Mouse (Mus musculus) forebrain, postnatal 0 days (tissue): ENCODE measurements around the gene Mipep. TPM values are rescaled to one million over a fixed set of nuclear protein-coding genes. Genes with fewer than 3 reads are reported as not detected.

Experiments
- ATAC-seq: fragments of 200-750 bp; cut with Nextera tagmentation; 2 replicates; pipeline ENCODE4 v1.8.0; 2017; ENCODE audit warnings: mild to moderate bottlenecking, moderate library complexity
- DNase-seq: peaks from one replicate; pipeline ENCODE4 v3.0.0-alpha.2; 2015
- H3K27ac ChIP-seq: fragments of 300-500 bp; sonication (generic); 2 replicates; pipeline ENCODE4 v1.5.1; 2014; ENCODE audit warnings: low read depth, mild to moderate bottlenecking, antibody characterized with exemption, low read length, moderate library complexity, mixed read lengths
- H3K27me3 ChIP-seq: fragments of 300-500 bp; sonication (generic); 2 replicates; pipeline ENCODE4 v1.6.1; 2014; ENCODE audit warnings: mild to moderate bottlenecking, low read length, mixed read lengths; ENCODE audit not compliant: insufficient read depth
- H3K36me3 ChIP-seq: fragments of 300-500 bp; sonication (generic); 2 replicates; pipeline ENCODE4 v1.6.1; 2014; ENCODE audit warnings: mild to moderate bottlenecking, moderate library complexity; ENCODE audit not compliant: insufficient read depth
- H3K4me1 ChIP-seq: fragments of 300-500 bp; sonication (generic); 2 replicates; pipeline ENCODE4 v1.6.1; 2014; ENCODE audit warnings: antibody characterized with exemption; ENCODE audit not compliant: insufficient read depth
- H3K4me2 ChIP-seq: fragments of 300-500 bp; sonication (generic); 2 replicates; pipeline ENCODE4 v1.6.1; 2014; ENCODE audit warnings: low read depth, mild to moderate bottlenecking, moderate library complexity
- H3K4me3 ChIP-seq: fragments of 300-500 bp; sonication (generic); 2 replicates; pipeline ENCODE4 v1.5.1; 2014; ENCODE audit warnings: low read depth, low read length, mixed read lengths
- H3K9ac ChIP-seq: fragments of 300-500 bp; sonication (generic); 2 replicates; pipeline ENCODE4 v1.6.1; 2014; ENCODE audit warnings: mild to moderate bottlenecking
- H3K9me3 ChIP-seq: fragments of 300-500 bp; sonication (generic); 2 replicates; pipeline ENCODE4 v1.6.1; 2016; ENCODE audit warnings: low read length
- CTCF ChIP-seq: sonication (generic); IDR thresholded peaks from 2 replicates; pipeline ENCODE4 v1.5.1; 2016; ENCODE audit warnings: antibody characterized with exemption, control low read depth, low read depth
- WGBS: fragments of 180-500 bp; shearing (Covaris S2); extraction: QIAGEN DNeasy Blood & Tissue Kit; methylation state at CpG from one replicate; pipeline ENCODE4 v1.1.7; 2014; 5-methylcytosine and 5-hydroxymethylcytosine counted together
- polyA plus RNA-seq: library from polyadenylated mRNA; unstranded; fragments of >200 nt; fragmentation: Nextera tagmentation; extraction: Ambion mirVana; gene quantifications from 2 replicates; pipeline ENCODE4 v1.2.1, GENCODE M21; 2015
- total RNA-seq: library from RNA; depleted of rRNA; stranded (reverse); fragments of >200 nt; gene quantifications from 2 replicates; pipeline ENCODE4 v1.2.3, GENCODE M21; 2014

Mipep gene
- total and polyA plus RNA-seq, 2 experiments from 2014 or later, result 19.4 to 27.4 TPM

GRCm38 (mm10) chr14:60806891-60807344 lies 22.5 kb downstream of the Mipep start:
- Histone ChIP-seq H3K4me3 (no peak overlapping the region), H3K27ac (no peak overlapping the region), H3K4me2 (no peak overlapping the region), H3K36me3 (peaks cover 26% of the 10 kb centered on the region), H3K4me1 (no peaks in the 10 kb centered on the region), H3K27me3 (no peaks in the 10 kb centered on the region), H3K9ac (no peak overlapping the region), H3K9me3 (no peaks in the 10 kb centered on the region)
- no peak for DNase-seq
- no peak for ATAC-seq
- WGBS, result 61% methylated on average over 11 of the region's 11 CpGs
- no peak for TF ChIP-seq CTCF

- Histone ChIP-seq H3K27me3 (no peaks in the 10 kb centered on the region), H3K4me3 (no peak overlapping the region), H3K4me2 (no peak overlapping the region), H3K9me3 (no peaks in the 10 kb centered on the region), H3K9ac (no peak overlapping the region), H3K36me3 (peaks cover 23% of the 10 kb centered on the region), H3K4me1 (no peaks in the 10 kb centered on the region), H3K27ac (no peak overlapping the region)
- ATAC-seq, result no peak
- 91% methylated on average over 8 of the region's 8 CpGs for WGBS
- TF ChIP-seq CTCF, result no peak
- DNase-seq, result no peak
These were observed 25.5 kb downstream of the Mipep start for GRCm38 (mm10) chr14:60809881-60810280.

DNA sequence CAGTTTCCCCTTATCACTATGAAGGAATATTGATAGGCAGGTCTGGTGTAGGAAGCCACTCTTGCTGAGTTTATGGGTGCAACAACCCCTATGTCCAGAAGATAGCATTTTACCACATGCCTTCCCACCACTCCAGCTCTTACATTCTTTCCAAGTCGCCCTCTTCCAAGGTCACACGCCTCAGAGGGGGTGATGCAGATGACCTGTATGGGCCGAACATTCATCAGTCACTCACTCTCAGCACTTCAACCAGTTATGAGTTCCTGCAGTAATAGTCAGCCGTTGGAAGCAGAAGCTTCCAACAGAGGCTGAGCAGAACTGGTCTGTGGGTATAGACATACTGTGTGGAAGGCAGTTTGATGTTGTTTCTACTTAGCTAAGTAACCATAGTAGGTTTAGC lies 27.2 kb downstream of the Mipep start:
- Histone ChIP-seq H3K4me1 (no peaks in the 10 kb centered on the region), H3K4me3 (no peak overlapping the region), H3K9me3 (no peaks in the 10 kb centered on the region), H3K9ac (no peak overlapping the region), H3K36me3 (peaks cover 16% of the 10 kb centered on the region), H3K27me3 (no peaks in the 10 kb centered on the region), H3K4me2 (no peak overlapping the region), H3K27ac (no peak overlapping the region)
- ATAC-seq (no peak), DNase-seq (no peak)
- no peak for TF ChIP-seq CTCF
- WGBS, result 95% methylated on average over 4 of the region's 4 CpGs

DNA sequence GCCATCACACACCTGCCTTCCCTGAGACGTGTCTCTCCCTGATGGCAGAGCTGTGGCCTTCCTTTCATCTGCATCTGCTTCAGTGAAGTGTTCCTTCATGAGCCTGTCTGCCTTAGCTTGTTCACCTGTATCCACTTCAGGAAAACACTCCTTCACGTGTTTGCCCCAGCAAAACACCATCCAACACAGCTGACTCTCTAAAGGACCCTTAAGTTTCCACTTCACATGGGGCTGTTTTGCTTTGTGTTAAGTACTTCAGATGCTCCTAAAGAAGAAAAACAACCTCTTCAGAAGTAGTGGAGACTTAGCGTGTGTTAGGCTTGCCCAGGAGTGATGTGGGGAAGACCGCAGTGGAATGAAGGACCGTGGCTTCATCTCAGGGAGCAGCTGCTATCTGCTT lies 30.7 kb downstream of the Mipep start:
- no peak overlapping the region for H3K4me3 ChIP-seq
- H3K9ac ChIP-seq, result no peak overlapping the region
- H3K27ac ChIP-seq, result no peak overlapping the region
- TF ChIP-seq CTCF, result no peak
- no peaks in the 10 kb centered on the region for H3K27me3 ChIP-seq
- DNase-seq (no peak), ATAC-seq (no peak)
- peaks cover 12% of the 10 kb centered on the region for H3K36me3 ChIP-seq
- no peaks in the 10 kb centered on the region for H3K4me1 ChIP-seq
- WGBS, result 85% methylated on average over 5 of the region's 5 CpGs
- no peak overlapping the region for H3K4me2 ChIP-seq
- H3K9me3 ChIP-seq, result no peaks in the 10 kb centered on the region

DNA sequence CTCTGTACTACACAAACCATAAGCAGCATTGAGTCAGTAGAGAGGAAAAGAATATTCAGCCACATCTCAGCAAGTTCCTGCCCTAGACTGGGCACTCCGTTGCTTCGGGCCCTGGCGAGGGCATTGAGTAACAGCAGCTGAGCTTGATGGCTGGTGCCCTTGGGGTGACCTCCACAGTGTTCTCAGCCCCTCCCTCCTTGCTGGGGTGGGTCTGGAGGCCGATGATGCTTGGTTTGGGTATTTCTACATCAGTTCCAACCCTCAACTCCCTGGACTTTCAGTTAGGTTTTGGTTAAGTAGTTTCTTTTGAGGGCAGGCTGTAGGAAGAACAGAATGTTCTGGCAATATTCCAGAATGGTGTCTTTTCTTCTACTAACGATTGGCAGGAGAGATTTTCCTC lies 33.7 kb downstream of the Mipep start:
- WGBS, result 72% methylated on average over 5 of the region's 5 CpGs
- H3K4me2 ChIP-seq, result no peak overlapping the region
- no peak for TF ChIP-seq CTCF
- no peaks in the 10 kb centered on the region for H3K9me3 ChIP-seq
- peaks cover 8% of the 10 kb centered on the region for H3K36me3 ChIP-seq
- ATAC-seq, result no peak
- no peak overlapping the region for H3K27ac ChIP-seq
- no peaks in the 10 kb centered on the region for H3K4me1 ChIP-seq
- DNase-seq, result no peak
- H3K4me3 ChIP-seq, result no peak overlapping the region
- H3K27me3 ChIP-seq, result no peaks in the 10 kb centered on the region
- H3K9ac ChIP-seq, result no peak overlapping the region

DNA sequence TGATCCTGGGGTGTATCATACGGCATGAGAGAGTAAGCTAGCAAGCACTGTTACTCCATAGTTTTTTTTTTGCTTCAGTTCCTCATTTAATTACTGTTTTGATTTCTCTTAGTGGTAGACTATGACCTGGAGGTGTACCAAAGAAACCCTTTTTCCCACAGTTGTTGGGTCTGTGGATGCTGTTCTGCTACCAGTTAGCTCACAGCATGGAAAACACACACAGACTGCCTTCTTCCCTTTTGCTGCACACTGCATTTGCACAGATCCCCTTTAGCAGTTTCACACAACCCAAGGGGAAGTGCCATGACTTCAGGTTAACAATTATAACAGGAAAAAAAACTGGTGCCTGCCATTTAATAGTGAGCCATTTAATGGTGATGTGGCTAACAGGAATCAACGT lies 45.7 kb downstream of the Mipep start:
- no peak for TF ChIP-seq CTCF
- ATAC-seq (no peak), DNase-seq (no peak)
- 94% methylated on average over 2 of the region's 2 CpGs for WGBS
- Histone ChIP-seq H3K9ac (no peak overlapping the region), H3K9me3 (0 out of 2 replicates have a peak, but pooled peaks cover 4% of the 10 kb centered on the region), H3K27me3 (no peaks in the 10 kb centered on the region), H3K27ac (no peak overlapping the region), H3K4me2 (no peak overlapping the region), H3K36me3 (peaks cover 19% of the 10 kb centered on the region), H3K4me1 (no peaks in the 10 kb centered on the region), H3K4me3 (no peak overlapping the region)

GRCm38 (mm10) chr14:60836709-60837108 lies 52.3 kb downstream of the Mipep start:
- no peak overlapping the region for H3K9ac ChIP-seq
- DNase-seq, result no peak
- 0 out of 2 replicates have a peak, but pooled peaks cover 4% of the 10 kb centered on the region for H3K36me3 ChIP-seq
- no peaks in the 10 kb centered on the region for H3K27me3 ChIP-seq
- no peak overlapping the region for H3K4me2 ChIP-seq
- 20% methylated on average over 6 of the region's 6 CpGs for WGBS
- H3K4me1 ChIP-seq, result no peaks in the 10 kb centered on the region
- 0 out of 2 replicates have a peak, but pooled peaks cover 3% of the 10 kb centered on the region for H3K9me3 ChIP-seq
- no peak overlapping the region for H3K27ac ChIP-seq
- no peak for ATAC-seq
- no peak overlapping the region for H3K4me3 ChIP-seq
- TF ChIP-seq CTCF, result no peak

DNA sequence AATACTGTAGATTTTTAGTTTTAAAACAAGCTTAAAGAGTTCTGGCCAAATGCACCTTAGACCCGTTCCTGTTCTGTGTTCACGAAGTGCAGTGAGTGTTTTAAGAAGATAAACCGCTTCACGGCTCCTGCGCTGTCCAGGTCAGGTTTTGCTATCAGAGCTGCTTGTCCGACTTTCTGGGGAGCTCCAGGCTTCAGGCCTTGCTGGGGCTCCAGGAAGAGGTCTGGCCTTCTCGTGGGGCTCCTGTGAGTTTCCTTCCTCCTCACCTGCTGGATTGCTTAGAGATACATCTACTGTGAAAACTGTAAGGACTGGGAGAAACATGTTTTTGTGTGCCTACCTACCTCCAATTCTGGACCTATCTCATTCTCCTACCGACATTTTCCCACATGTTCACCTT lies 55.3 kb downstream of the Mipep start:
- Histone ChIP-seq H3K27ac (no peak overlapping the region), H3K4me1 (no peaks in the 10 kb centered on the region), H3K9ac (no peak overlapping the region), H3K36me3 (no peaks in the 10 kb centered on the region; the same call in 1 of the 2 replicates), H3K4me2 (no peak overlapping the region), H3K4me3 (no peak overlapping the region), H3K27me3 (no peaks in the 10 kb centered on the region), H3K9me3 (no peaks in the 10 kb centered on the region)
- TF ChIP-seq CTCF, result no peak
- 88% methylated on average over 8 of the region's 8 CpGs for WGBS
- DNase-seq (no peak), ATAC-seq (no peak)
